Mouse (Mus musculus): ENCODE results near the gene Tmem126b.
A peak's percentile ranks its signal among the peaks of the same experiment; 100 is the strongest.

The Tmem126b gene

DNA sequence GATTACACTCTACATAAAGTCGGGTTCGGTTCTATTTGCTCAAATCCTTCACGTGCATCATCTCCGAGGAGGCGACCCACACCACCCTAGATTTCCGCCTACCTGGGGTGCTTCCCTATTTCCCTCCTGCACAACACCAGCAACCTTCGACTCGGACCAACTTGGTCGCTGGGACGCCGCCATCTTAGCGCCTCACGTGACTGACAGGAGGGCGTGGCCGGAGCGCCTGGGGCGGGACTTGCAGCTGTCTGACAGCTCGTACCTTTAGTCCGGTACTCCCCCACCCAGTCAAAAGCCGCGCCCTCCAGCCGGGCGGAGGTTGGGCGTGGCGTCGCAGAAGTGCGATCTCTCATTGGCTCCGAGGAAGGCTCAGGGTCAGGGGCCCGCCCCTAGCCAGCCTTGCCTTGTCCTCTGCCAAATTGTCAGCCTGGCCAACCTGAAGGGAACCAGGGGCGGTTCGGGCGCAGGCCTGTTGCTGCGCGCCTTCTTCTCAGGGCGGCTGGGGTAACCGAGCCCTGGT is at the start of gene Tmem126b:
TSS of gene Tmem126b (minus strand) at position 209 of the 520 bp plus-strand sequence.
- peak; percentile 100 for DNase-seq

DNA sequence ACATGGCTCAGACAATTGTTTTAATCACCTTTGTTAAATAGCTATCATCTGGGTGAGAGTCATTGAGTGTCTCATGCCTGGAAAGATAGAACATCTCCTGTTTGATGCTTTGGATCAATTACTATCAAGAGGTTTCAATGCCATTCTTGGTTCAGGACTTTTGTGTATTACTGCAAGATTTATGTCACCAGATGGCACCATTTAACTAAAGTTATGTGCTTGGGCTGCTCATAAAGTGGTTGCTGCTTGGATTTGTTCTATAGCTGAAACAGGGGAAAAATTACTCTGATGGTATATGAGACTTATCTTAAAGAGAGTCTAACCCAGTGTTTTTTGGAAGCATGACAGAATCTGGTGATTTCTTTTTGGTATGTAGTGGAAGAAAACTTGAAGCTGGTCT is 36.5 kb upstream of the Tmem126b start:
- no peak for DNase-seq

GRCm38 (mm10) chr7:90508124-90508523 is 32.3 kb upstream of the Tmem126b start:
- no peak for DNase-seq

DNA sequence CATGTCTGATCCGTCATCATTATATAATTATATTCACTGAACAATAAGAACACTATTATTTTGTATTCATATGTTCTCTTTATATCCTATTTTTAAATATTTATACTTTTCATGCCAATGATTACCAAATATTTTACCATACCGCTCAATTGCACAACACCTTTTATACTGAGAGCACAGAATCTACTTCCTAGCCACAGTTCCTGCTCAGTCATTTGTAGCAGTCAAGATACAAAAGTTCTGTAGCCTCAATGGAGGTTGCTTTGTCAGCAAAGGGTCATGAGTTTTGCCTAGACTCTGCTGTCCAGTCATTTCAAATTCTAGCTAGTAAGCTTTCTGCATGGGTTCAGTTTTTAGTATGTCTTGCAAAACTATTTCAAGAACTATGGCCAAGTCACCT is 6.8 kb upstream of the Tmem126b start:
- no peak for DNase-seq

DNA sequence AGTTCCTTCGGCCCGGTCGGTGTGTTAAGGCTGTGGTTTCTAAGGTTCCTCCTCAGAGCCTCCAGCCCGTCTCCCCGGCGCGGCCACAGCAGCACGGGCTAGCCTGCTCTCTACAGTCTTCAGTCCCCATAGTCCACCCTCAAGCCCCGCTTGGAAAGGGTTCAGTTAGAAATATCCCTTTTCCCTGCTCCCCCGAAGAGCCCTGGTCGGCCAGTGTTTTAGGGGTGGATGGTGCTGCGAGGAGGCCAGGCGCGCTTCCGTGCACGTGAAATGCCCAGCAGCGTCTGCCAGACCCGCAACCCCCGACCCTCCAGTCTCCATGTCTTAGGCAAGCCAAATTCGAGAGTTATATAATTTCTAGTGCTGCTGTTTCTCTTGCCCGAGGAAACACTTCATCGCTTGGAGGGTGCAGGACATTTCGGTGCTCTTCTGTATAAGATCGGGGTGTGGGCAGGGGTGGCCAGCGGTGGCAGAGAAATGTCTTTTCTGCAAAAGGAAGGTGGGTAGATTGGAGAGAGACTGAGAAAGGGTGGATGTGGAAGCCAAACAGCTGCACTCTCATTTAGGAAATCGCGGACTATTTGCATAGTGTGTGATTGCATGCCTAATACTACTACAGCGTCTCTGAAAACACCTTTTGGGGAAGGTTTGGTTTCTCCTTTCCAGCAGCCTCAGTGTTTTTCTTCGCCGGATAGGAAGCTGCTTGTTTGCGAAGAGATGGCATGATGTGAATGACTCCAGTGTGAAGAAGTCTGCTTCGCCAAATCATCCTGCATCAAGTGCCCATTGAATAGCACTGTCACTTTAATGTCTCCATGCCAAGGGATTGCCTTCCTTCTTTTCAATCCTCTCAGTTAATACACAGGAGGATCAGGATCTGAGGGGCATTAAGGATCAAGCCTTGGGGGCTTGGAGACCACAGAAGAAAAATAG is 778 bp upstream of the Tmem126b start, which contains the start of gene Dlg2:
TSS of gene Dlg2 (plus strand) at position 360 of the 933 bp plus-strand sequence.
- peak; percentile 57 for DNase-seq

GRCm38 (mm10) chr7:90473511-90473910 is 2.3 kb downstream of the Tmem126b start:
- no peak for DNase-seq

DNA sequence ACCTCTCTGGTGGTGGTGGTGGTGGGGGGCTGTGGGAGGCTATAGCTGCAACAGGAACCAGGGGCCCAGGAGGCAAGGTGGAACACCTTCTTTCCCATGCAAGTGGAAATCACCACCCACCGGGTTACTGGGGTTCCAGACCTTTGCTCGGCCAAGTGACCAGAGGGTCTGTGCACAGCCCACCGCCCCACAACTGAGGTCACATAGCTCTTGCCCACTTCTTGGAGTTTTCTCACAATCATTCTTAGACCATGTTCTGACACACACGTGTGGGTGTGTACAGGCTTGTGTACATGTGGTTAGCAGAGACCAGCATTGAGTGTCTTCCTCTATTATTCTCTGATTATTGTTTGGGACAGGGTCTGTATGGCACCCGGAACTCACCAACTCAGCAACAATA is 14.4 kb downstream of the Tmem126b start:
- no peak for DNase-seq

DNA sequence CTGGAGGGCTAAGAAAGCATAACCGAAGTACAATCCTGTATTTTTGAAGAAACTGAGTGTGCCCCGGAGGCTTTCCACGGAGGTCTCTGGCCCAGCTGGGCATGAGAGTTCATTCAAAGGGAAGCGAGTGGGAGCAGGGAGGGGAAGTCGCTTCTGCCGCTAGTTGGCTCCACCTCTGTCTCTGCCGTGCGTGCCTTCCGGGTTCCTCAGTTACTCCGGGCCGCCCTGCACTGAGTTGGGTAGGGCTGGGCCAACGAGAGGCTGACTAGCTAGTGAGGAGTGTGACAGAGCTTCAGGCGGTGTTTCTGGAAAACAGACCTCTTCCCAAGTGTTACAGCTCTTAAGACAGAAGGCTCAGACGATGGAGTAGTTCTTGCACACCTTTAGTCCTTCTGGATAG is 14.9 kb downstream of the Tmem126b start:
- peak; percentile 27 for DNase-seq

GRCm38 (mm10) chr7:90460330-90460729 is 15.5 kb downstream of the Tmem126b start:
- DNase-seq: peak; percentile 20

- DNase-seq: no peak
Measured at GRCm38 (mm10) chr7:90457517-90457916, 18.3 kb downstream of the Tmem126b start.

DNA sequence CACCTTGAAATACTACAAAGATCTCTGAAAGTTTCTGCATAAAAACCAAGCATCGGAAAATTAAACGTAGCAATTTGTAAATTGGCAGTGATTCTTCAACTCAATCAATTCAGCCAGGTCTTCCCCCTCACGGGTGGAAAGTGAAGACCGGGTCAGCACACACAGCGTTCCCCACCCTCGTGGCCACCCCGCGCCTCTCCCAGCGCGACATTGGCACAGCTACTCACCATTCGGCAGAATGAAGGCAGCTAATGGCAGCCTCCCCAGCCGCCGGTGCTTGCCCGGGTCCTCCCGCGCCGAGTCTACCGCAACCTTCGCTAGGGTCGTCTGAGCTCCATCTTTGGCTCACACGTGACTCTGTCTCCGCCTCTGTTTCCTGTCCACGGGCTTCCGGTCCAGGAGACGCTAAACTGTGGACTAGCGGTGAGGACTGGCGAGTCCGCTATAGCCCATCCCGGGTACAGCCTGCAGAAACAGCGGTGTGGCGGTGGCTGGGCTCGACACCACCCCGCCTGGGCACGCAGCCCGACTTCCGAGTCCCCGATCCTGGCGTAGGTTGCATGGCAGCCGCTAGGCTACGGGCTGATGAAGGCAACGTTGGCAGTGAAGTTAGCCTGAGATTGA is 18.8 kb downstream of the Tmem126b start, which contains the start of gene Tmem126a:
TSS of gene Tmem126a (minus strand) at position 385 of the 624 bp plus-strand sequence.
- peak; percentile 88 for DNase-seq

DNA sequence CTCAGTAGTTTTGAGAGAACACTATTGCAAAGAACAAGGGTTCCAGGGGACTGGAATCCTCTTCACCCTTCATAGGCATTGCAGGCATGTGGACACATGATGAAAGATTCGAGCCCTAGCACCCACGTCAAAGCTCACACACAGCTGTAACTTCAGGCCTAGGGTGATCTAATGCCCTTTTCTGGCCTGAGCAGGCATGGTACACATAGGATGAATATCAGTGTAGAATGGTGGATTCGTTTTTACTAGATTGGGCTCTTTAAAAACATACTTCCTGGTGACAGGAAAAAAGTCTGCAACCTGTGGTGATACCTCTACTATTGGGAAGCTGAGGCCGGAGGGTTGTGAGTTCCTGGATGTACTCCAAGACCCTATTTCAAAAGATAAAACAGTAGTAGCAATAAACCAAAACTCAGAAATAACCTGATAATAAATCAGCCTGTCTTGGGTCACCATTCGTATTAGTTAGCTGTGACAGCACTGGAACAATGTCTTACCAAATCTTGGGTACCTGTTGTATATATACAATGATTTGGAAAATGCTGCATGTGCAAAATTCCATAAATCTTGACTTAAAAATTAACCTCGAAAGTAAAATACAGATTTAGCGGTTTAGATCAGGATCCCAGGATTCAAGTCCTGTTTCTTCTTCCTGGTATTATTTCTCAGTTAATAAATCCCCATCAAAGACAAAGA is 19.5 kb downstream of the Tmem126b start:
- DNase-seq: no peak

GRCm38 (mm10) chr7:90444206-90444605 is 31.6 kb downstream of the Tmem126b start:
- DNase-seq: no peak

GRCm38 (mm10) chr7:90443101-90444091 is 32.4 kb downstream of the Tmem126b start:
- peak; percentile 84 for DNase-seq

- peak; percentile 97 for DNase-seq
Measured at GRCm38 (mm10) chr7:90442518-90443080, 33.2 kb downstream of the Tmem126b start, which contains the start of gene Crebzf. Gene Crebzf, plus strand, starts transcription at chr7:90442729.

DNA sequence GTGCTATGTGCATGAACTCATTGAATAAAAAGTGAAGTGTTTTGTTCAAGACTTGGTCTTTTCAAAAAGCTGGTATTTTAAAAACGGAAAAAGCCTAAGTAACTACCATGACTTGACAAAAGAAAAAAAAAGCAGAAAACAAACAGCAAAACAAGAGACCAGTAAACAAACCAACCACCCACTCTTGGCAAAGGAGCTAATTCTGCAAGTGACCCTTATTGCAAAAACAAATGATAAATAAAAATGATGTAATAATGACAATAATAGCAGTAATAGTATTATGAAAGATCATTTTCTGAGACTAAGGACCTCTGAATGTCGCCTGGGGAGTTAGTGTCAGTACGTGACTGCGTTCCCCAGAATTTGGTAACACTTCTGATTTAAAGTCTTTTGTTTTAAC is 33.7 kb downstream of the Tmem126b start:
- DNase-seq: peak; percentile 42

DNA sequence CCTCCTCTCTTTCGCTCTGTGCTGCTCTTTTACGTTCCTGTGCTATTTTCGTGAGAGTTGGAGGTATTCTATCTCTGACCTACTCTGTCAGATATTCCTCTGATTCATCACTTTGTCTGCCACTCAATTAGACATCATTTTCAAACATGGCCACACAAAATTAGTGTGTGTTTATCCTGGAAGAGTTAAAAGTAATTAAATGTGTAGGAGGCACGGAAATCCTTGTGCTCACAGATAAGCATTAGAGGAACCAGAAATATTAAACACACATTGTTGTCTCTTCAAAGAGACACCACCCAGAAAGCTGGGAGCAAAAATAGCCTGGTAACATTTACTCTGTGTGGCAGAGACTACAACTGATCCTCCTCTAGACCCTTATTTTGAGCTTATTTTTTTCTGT is 35.8 kb downstream of the Tmem126b start:
- DNase-seq: no peak

- DNase-seq: peak; percentile 44
Measured at GRCm38 (mm10) chr7:90432221-90432620, 43.6 kb downstream of the Tmem126b start.

DNA sequence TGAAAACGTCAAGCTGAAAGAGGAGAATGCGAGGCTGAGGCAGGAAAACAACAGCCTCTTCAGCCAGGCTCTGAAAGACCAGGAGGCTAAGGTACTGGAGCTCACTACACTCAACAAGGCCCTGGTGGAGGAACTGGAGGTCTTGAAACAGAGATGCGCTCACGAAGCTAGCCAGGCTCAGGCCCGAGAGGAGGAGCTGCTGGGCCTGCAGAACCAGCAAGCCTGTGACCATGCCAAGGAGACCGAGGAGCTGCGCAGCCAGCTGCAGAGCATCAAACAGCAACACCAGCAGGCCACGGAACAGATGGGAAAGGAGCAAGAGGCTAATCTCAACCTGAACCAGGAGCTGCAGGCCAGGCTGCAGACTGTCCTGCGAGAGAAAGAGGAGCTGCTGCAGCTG is 48.8 kb downstream of the Tmem126b start:
- DNase-seq: peak; percentile 48

DNA sequence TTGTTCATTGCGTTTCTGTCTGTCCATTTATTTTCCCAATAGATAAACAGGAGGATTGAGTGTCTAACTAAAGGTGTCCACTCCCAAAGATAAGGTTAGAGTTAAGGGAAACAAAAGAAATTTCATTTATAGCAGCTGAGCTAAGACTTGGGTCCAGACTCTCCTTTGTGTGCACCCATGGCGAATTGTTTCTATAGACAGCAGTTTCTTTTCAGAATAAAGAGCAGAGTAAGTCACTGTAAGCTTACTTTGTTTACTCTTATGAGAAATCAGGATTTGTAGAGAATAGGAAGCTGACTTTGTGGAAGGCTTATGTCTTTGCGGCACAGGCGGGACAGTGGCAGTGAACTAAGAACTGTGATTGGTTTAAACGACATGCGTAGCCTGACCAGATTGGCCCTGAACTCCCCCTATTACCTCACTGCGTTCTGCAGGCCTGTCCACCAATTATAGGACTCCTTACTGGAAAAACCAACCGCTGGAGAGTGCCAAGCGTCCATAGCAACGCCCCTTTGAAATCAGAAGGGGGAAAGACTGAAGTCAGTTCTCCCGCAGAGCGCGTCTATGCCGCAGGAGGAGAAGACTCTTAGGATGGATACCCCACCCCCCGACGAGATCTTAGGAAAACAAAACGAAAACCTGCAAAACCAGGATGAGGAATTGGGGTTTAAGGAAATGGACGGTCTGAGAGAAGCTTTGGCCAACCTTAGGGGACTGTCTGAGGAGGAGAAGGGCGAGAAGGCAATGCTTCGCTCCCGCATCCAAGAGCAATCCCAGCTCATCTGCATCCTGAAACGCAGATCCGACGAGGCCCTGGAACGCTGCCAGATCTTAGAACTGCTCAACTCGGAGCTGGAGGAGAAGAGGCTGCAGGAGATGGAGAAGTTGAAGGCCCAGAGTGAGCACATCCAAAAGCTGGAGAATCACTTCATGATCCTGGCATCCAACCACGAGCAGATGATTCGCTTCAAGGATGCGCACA is 49.5 kb downstream of the Tmem126b start, which contains the start of gene Ccdc89:
TSS of gene Ccdc89 (plus strand) at position 558 of the 982 bp plus-strand sequence.
- peak; percentile 90 for DNase-seq

Measured in cerebellum, adult 9-11 months (tissue).